Mouse (Mus musculus) forebrain, embryonic 12.5 days (tissue): ENCODE measurements around the gene Lamp1. TPM values are rescaled to one million over a fixed set of nuclear protein-coding genes. Genes with fewer than 3 reads are reported as not detected.

Experiments
- ATAC-seq: fragments of 200-750 bp; cut with Nextera tagmentation; 2 replicates; pipeline ENCODE4 v1.8.0; 2017; ENCODE audit warnings: moderate TSS enrichment; ENCODE audit not compliant: low FRiP score
- H3K27ac ChIP-seq: fragments of 300-500 bp; sonication (generic); 2 replicates; pipeline ENCODE4 v1.5.1; 2016; ENCODE audit warnings: mild to moderate bottlenecking
- H3K27me3 ChIP-seq: fragments of 300-500 bp; sonication (generic); 2 replicates; pipeline ENCODE4 v1.6.1; 2016; ENCODE audit warnings: mild to moderate bottlenecking
- H3K36me3 ChIP-seq: fragments of 300-500 bp; sonication (generic); replicated peaks from 2 replicates; pipeline ENCODE4 v1.6.1; 2016; ENCODE audit warnings: mild to moderate bottlenecking
- H3K4me1 ChIP-seq: fragments of 300-500 bp; sonication (generic); 2 replicates; pipeline ENCODE4 v1.6.1; 2016
- H3K4me2 ChIP-seq: fragments of 300-500 bp; sonication (generic); 2 replicates; pipeline ENCODE4 v1.6.1; 2016; ENCODE audit warnings: mild to moderate bottlenecking, moderate library complexity
- H3K4me3 ChIP-seq: fragments of 300-500 bp; sonication (generic); replicated peaks from 2 replicates; pipeline ENCODE4 v1.5.1; 2016; ENCODE audit warnings: mild to moderate bottlenecking
- H3K9ac ChIP-seq: fragments of 300-500 bp; sonication (generic); 2 replicates; pipeline ENCODE4 v1.6.1; 2016; ENCODE audit warnings: mild to moderate bottlenecking
- H3K9me3 ChIP-seq: fragments of 300-500 bp; sonication (generic); 2 replicates; pipeline ENCODE4 v1.6.1; 2016
- WGBS: fragments of 180-500 bp; shearing (Covaris S2); methylation state at CpG from one replicate; pipeline ENCODE4 v1.1.7; 2016; 5-methylcytosine and 5-hydroxymethylcytosine counted together
- polyA plus RNA-seq: library from polyadenylated mRNA; unstranded; fragments of >200 nt; fragmentation: Nextera tagmentation; extraction: Ambion mirVana; gene quantifications from 2 replicates; pipeline ENCODE4 v1.2.1, GENCODE M21; 2016

Lamp1 gene
- polyA plus RNA-seq, 1 experiment from 2014 or later, result 213 TPM

DNA sequence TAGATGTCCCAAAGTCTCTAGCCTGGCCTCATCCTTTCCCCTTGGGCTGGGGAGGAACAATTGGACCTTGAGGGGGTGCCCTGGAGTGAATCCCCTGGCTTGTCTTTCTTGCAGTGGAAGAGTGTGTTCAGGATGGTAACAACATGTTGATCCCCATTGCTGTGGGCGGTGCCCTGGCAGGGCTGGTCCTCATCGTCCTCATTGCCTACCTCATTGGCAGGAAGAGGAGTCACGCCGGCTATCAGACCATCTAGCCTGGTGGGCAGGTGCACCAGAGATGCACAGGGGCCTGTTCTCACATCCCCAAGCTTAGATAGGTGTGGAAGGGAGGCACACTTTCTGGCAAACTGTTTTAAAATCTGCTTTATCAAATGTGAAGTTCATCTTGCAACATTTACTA is 15.3 kb downstream of the Lamp1 start:
- WGBS, result 90% methylated on average over 4 of the region's 4 CpGs

DNA sequence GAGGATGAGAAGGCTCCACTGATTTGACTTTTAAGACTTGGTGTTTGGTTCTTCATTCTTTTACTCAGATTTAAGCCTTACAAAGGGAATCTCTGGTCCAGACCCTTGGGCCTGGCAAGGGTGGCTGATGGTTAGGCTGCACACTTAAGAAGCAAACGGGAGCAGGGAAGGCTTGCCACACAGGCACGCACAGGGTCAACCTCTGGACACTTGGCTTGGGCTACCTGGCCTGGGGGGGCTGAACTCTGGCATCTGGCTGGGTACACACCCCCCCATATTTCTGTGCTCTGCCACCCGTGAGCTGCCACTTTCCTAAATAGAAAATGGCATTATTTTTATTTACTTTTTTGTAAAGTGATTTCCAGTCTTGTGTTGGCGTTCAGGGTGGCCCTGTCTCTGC is 15.8 kb downstream of the Lamp1 start:
- H3K4me2 ChIP-seq, result no peak overlapping the region
- WGBS, result 89% methylated on average over 4 of the region's 4 CpGs
- peaks cover 89% of the 10 kb centered on the region for H3K36me3 ChIP-seq
- H3K9me3 ChIP-seq, result no peaks in the 10 kb centered on the region
- H3K27ac ChIP-seq, result no peak overlapping the region
- no peak for ATAC-seq
- no peaks in the 10 kb centered on the region for H3K4me1 ChIP-seq
- no peak overlapping the region for H3K4me3 ChIP-seq
- no peaks in the 10 kb centered on the region for H3K27me3 ChIP-seq
- H3K9ac ChIP-seq, result no peak overlapping the region

More for the DNA sequence above, 15.3 kb downstream of the Lamp1 start:
- no peak for ATAC-seq
- H3K27ac ChIP-seq, result no peak overlapping the region
- H3K27me3 ChIP-seq, result no peaks in the 10 kb centered on the region
- no peaks in the 10 kb centered on the region for H3K9me3 ChIP-seq
- no peak overlapping the region for H3K4me3 ChIP-seq
- no peak overlapping the region for H3K4me2 ChIP-seq
- no peaks in the 10 kb centered on the region for H3K4me1 ChIP-seq
- no peak overlapping the region for H3K9ac ChIP-seq
- H3K36me3 ChIP-seq, result peaks cover 94% of the 10 kb centered on the region

DNA sequence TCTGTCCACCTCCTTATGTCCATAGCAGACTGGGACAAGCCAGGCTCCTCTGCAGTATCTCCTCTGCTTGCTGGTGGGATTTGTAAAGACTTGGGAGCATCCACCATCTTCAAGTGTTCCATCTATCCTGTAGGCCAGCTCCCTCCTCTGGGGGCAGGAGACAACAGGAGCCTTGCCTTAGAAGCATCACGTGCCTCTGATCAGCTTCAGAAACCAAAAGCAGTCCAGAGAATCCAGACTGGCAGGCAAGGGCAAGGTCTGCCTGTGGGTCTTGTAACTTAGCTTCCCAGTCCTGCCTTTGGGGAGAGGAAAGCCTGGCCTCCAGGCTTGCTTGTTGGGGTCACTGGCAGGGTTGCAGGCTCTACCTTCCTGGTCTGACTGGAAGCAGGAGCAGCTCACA is 16.7 kb downstream of the Lamp1 start:
- peaks cover 83% of the 10 kb centered on the region for H3K36me3 ChIP-seq
- H3K9me3 ChIP-seq, result no peaks in the 10 kb centered on the region
- no peak overlapping the region for H3K9ac ChIP-seq

DNA sequence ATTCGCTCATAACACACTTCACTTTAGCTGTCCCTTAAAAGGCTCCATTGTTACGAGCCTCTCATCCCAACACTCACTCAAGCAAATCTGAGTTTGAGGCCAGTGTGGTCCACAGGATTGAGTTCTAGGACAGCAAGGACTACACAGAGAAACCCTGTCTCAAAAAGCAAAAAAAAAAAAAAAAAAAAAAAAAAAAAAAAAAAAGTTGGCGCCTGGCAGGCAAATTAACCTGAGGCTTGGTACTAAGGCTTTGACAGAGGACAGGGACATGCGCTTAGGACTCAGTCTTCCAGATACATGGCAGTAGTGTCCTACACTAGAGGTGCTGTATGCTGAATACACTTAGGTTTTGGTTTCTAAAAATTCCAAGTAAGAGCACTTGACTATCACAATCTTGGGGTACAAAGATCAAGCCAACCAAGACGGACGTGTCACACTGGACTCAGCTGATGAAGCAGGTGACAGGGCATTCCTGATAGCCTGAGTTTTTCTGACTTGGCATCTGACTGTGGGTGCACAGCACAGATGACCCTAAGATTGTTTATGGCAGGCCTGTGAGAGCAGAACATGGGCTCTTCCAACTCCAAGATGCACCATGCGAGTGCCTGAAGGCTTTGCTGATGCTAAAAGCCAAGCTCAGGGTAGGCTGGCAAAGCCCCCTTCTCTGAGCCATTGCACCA is 18.4 kb downstream of the Lamp1 start:
- Histone ChIP-seq H3K36me3 (peaks cover 66% of the 10 kb centered on the region), H3K27ac (no peak overlapping the region), H3K9me3 (no peaks in the 10 kb centered on the region), H3K9ac (no peak overlapping the region), H3K27me3 (no peaks in the 10 kb centered on the region), H3K4me2 (no peak overlapping the region), H3K4me1 (no peaks in the 10 kb centered on the region), H3K4me3 (no peak overlapping the region)
- WGBS, result 91% methylated on average over 7 of the region's 7 CpGs
- ATAC-seq, result no peak

More for the DNA sequence above, 16.7 kb downstream of the Lamp1 start:
- ATAC-seq, result no peak
- no peaks in the 10 kb centered on the region for H3K27me3 ChIP-seq
- H3K4me2 ChIP-seq, result no peak overlapping the region
- H3K27ac ChIP-seq, result no peak overlapping the region
- WGBS, result 93% methylated on average over 1 of the region's 1 CpGs
- H3K4me1 ChIP-seq, result no peaks in the 10 kb centered on the region
- no peak overlapping the region for H3K4me3 ChIP-seq

DNA sequence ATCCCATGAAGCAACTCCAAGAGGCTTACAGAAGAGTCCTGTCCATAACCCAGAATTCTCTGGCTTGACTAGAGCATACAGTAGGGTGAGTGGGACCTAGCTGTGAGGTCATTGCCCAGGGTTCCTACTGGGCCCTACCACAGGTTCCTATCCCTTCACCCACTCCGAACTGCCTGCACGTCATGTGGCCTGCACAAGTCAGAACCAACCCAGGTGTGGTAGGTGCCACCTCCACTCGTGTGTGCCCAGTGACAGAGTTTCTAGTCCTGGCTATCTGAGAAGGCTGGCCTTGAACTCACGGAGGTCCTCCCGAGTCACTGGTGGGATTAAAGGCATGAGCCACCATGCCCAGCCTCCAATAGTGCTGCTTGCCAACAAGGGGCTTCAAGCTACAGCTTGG is 19.2 kb downstream of the Lamp1 start:
- ATAC-seq, result no peak
- Histone ChIP-seq H3K27ac (no peak overlapping the region), H3K4me1 (no peaks in the 10 kb centered on the region), H3K9ac (no peak overlapping the region), H3K9me3 (no peaks in the 10 kb centered on the region), H3K27me3 (no peaks in the 10 kb centered on the region), H3K36me3 (peaks cover 64% of the 10 kb centered on the region), H3K4me2 (no peak overlapping the region), H3K4me3 (no peak overlapping the region)
- 93% methylated on average over 5 of the region's 5 CpGs for WGBS

DNA sequence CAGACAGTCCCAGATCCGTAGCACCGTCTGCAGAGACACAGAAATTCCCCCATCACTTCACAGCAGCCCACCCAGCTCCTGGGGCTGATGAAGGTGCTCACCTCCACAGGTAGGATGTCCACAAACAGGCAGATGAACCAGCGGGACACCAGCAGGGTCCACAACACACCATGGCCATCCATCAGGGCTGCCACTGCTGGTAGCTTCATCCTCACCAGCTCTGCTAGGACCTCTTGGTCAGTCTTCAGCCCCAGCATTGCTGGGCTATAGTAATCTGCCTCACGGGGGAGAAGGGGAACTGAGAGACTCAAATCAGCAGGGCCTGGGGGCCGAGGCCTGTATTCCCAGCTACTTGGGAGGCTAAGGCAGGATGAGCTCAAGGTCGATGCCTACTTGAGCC is 20.5 kb downstream of the Lamp1 start:
- H3K36me3 ChIP-seq, result peaks cover 50% of the 10 kb centered on the region
- WGBS, result 85% methylated on average over 6 of the region's 6 CpGs

DNA sequence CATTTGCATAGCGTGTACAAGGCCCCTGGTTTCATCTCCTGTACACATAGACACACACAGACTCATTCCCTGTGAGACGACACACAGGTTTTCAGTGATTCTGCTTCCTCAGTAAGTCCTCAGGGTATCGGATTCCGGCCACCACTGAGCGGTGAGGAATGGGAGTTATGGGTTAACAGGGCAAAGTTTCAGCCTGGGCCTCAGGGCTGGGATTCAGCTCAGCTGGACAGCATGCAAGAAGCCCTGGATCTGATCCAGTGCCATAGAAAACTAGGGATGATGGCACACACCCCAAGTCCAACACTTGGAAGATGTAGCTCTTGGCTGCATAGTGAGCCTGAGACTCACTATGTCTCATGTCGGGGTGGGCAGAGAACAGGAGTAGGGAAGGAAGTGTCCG is 21.0 kb downstream of the Lamp1 start:
- H3K36me3 ChIP-seq, result peaks cover 48% of the 10 kb centered on the region
- WGBS, result 84% methylated on average over 7 of the region's 7 CpGs
- H3K9ac ChIP-seq, result no peak overlapping the region

More for the DNA sequence above, 20.5 kb downstream of the Lamp1 start:
- H3K27ac ChIP-seq, result no peak overlapping the region
- no peaks in the 10 kb centered on the region for H3K27me3 ChIP-seq
- no peak overlapping the region for H3K4me2 ChIP-seq
- ATAC-seq, result no peak
- H3K9me3 ChIP-seq, result no peaks in the 10 kb centered on the region
- H3K9ac ChIP-seq, result no peak overlapping the region
- no peaks in the 10 kb centered on the region for H3K4me1 ChIP-seq
- no peak overlapping the region for H3K4me3 ChIP-seq

DNA sequence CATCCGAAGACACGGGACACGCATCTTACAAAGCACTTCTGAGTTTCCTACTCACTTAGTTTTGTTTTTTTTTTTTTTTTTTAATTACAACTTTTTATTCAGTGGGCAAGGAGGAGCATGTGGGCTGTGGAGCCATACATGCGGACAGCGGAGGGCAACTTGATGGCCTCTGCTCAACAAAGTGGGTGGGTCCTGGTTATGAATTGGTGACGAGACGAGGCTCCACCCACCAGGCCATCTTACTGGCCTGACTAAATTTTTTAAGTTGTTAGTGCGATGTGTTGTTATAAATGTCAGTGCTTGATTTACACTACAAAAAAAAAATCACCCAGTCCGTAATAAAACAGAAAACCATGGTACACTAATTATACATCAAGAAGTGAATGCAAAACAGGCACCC is 21.4 kb downstream of the Lamp1 start:
- H3K4me3 ChIP-seq, result no peak overlapping the region
- H3K4me2 ChIP-seq, result no peak overlapping the region
- ATAC-seq, result no peak
- no peaks in the 10 kb centered on the region for H3K4me1 ChIP-seq
- H3K27ac ChIP-seq, result no peak overlapping the region
- no peaks in the 10 kb centered on the region for H3K9me3 ChIP-seq
- no peak overlapping the region for H3K9ac ChIP-seq
- no peaks in the 10 kb centered on the region for H3K27me3 ChIP-seq
- 89% methylated on average over 9 of the region's 9 CpGs for WGBS
- peaks cover 48% of the 10 kb centered on the region for H3K36me3 ChIP-seq

More for the DNA sequence above, 21.0 kb downstream of the Lamp1 start:
- no peak overlapping the region for H3K4me2 ChIP-seq
- no peaks in the 10 kb centered on the region for H3K27me3 ChIP-seq
- H3K4me1 ChIP-seq, result no peaks in the 10 kb centered on the region
- H3K27ac ChIP-seq, result no peak overlapping the region
- no peak overlapping the region for H3K4me3 ChIP-seq
- no peak for ATAC-seq
- no peaks in the 10 kb centered on the region for H3K9me3 ChIP-seq

DNA sequence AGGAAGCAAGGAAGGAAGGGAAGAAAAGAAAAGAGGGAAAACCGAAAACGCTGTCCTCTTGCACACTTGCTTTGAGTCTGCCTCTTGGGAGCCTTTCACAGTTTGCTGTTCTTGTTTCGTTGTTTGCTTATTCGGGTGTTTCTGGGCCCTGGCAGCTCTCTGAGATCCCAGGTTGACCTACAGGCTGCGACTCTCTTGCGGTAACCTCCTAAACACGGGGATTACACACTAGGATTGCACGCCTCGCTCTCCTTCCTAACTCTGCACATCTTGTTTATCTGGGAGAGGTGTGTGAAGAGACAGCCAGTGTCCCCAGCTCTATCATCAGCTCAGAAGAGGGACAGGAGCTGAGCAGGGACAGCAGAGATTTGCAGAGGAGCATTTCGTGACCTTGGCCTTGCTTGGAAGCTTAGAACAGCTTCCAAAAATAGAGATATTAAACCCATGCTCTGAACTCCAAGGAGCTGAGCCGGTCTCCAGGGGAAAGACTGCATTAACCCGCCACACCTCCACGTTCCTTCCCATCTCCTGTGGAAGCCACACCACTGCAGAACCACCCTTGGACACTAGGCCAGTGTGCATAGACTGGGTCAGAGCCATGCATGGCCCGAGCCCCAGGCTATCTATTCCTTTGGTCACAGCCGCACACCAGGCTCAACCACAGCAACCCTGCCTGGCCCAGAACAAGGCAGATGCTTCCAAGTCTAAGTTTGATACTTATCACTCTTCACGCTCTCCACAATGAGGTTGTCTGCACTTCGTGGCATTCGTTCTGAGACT is 22.1 kb downstream of the Lamp1 start:
- Histone ChIP-seq H3K4me1 (no peaks in the 10 kb centered on the region), H3K36me3 (peaks cover 48% of the 10 kb centered on the region), H3K27ac (no peak overlapping the region), H3K27me3 (no peaks in the 10 kb centered on the region), H3K4me3 (no peak overlapping the region), H3K4me2 (no peak overlapping the region), H3K9ac (no peak overlapping the region), H3K9me3 (no peaks in the 10 kb centered on the region)
- ATAC-seq, result no peak
- 89% methylated on average over 18 of the region's 18 CpGs for WGBS

DNA sequence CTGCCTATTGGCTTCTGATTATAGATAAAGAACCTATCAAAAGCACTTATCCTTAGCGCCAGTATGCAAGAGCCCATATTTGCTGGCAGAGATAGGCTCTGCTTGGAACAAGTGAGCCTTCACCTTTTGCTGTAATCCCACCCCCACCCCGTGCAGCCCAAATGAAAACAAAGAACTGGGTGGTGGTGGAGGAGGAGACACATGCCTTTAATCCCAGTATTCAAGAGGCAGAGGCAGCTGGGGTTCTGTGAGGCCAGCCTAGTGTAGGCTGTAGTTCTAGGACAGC is 22.7 kb downstream of the Lamp1 start:
- no peak for ATAC-seq
- H3K9ac ChIP-seq, result no peak overlapping the region
- peaks cover 46% of the 10 kb centered on the region for H3K36me3 ChIP-seq
- no peak overlapping the region for H3K4me3 ChIP-seq
- H3K4me1 ChIP-seq, result no peaks in the 10 kb centered on the region
- no peak overlapping the region for H3K27ac ChIP-seq
- no peak overlapping the region for H3K4me2 ChIP-seq
- 48% methylated on average over 2 of the region's 2 CpGs for WGBS
- no peaks in the 10 kb centered on the region for H3K27me3 ChIP-seq
- H3K9me3 ChIP-seq, result no peaks in the 10 kb centered on the region

DNA sequence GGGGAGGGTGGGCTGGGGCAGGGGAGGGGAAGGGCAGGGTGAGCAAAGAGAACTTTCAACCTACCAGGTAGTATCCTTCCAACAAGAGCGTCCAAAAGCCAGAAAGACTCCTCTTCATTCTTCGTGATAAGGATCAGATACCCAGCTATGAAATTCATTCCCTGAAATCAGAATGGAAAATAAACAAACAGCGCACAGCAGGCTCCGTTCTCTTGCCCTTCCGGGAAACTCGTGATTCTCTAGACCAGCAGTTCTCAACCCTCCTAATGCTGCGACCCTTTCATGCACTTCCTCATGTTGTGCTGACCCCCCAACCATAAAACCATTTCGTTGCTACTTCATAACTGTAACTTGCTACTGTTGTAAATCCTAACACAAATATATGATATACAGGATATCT is 27.9 kb downstream of the Lamp1 start:
- Histone ChIP-seq H3K27me3 (no peaks in the 10 kb centered on the region), H3K9me3 (no peaks in the 10 kb centered on the region), H3K27ac (no peak overlapping the region), H3K36me3 (peaks cover 40% of the 10 kb centered on the region), H3K9ac (no peak overlapping the region), H3K4me2 (no peak overlapping the region), H3K4me3 (no peak overlapping the region), H3K4me1 (no peaks in the 10 kb centered on the region)
- no peak for ATAC-seq
- WGBS, result 88% methylated on average over 8 of the region's 8 CpGs

DNA sequence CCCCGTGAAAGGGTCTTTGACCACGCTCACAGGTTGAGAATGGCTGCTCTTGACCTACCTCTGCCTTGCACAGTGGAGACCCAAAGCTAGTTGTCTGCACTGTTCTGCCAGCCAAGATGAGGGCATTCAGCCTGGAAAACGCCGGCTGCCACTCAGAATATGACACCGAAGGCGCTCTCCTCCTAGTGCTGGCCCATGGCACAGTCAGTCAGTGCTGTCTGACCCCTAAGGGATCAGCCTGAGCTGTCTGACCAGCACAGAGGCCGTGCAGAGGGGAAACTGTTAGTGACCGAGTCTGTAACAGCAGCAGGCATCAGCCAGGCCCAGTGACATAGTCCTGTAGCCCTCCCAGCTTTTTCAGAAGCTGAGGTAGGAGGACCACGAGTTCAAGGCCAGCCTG is 28.3 kb downstream of the Lamp1 start:
- no peak for ATAC-seq
- Histone ChIP-seq H3K4me3 (no peak overlapping the region), H3K27ac (no peak overlapping the region), H3K9me3 (no peaks in the 10 kb centered on the region), H3K9ac (no peak overlapping the region), H3K4me1 (no peaks in the 10 kb centered on the region), H3K4me2 (no peak overlapping the region), H3K36me3 (peaks cover 40% of the 10 kb centered on the region), H3K27me3 (no peaks in the 10 kb centered on the region)
- WGBS, result 85% methylated on average over 9 of the region's 9 CpGs

DNA sequence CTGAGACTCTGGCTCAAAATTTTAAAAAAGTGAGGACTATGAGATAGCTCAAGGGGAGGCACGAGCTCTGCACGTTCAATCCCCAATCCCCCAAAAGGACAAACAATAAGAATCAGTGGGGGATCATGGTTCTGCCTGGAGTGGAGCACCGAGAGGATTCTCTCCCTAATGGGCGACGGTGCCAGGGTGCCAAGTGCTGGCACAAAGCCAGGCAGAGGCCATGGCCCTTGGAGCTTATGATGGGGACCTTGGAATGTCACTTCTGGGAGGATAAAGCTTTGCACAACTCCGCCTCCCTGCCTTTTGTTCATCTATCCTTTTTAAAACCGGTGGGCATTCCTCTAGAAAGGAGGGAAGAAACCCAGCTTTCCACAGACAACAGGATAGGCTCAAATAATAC is 28.7 kb downstream of the Lamp1 start:
- Histone ChIP-seq H3K4me1 (no peaks in the 10 kb centered on the region), H3K9ac (no peak overlapping the region), H3K27ac (no peak overlapping the region), H3K36me3 (peaks cover 40% of the 10 kb centered on the region), H3K27me3 (no peaks in the 10 kb centered on the region), H3K4me3 (no peak overlapping the region), H3K9me3 (no peaks in the 10 kb centered on the region), H3K4me2 (no peak overlapping the region)
- 66% methylated on average over 7 of the region's 7 CpGs for WGBS
- no peak for ATAC-seq
